Mouse (Mus musculus) hematopoietic stem cell, adult 5-6 weeks (primary cell): ENCODE results near the gene Oaz3. TPM values are rescaled to one million over a fixed set of nuclear protein-coding genes. Genes with fewer than 3 reads are reported as not detected.

ENCODE experiments used
- ATAC-seq, 2 experiments: fragments of 125-278 bp in 1 of 2; replicated peaks in 1 of 2; 2 replicates each; pipeline ENCODE4 v1.8.0; 2016 to 2017; ENCODE audit warnings: inconsistent platforms in 2 of 2, mild to moderate bottlenecking in 2 of 2, moderate number of reproducible peaks in 2 of 2, low read depth in 1 of 2, moderate TSS enrichment in 1 of 2; ENCODE audit not compliant: low FRiP score in 2 of 2, poor library complexity in 2 of 2, severe bottlenecking in 2 of 2, insufficient read depth in 1 of 2, low TSS enrichment in 1 of 2
- total RNA-seq: library from RNA; stranded (forward); fragments of 172-1452, 232-1000 nt; gene quantifications from 2 replicates; pipeline ENCODE4 v1.2.3, GENCODE M21; 2017

The Oaz3 gene
- total RNA-seq: 0.25 TPM in 1 of 2 replicates, not detected in the other

- peak; percentile 1 to 3; a peak in 1 of 4 replicates for ATAC-seq
Observed at GRCm38 (mm10) chr3:94443597-94443964, at the start of gene Oaz3. Gene Oaz3 (minus strand): TSS chr3:94443915.

- ATAC-seq: no peak
Observed at GRCm38 (mm10) chr3:94487581-94487980, 43.9 kb upstream of the Oaz3 start.

GRCm38 (mm10) chr3:94485922-94486321 lies 42.2 kb upstream of the Oaz3 start:
- ATAC-seq: no peak

GRCm38 (mm10) chr3:94483790-94484439 lies 40.2 kb upstream of the Oaz3 start:
- no peak for ATAC-seq

GRCm38 (mm10) chr3:94482764-94483385 lies 39.2 kb upstream of the Oaz3 start:
- peak; percentile 6 to 41; a peak in 1 of 4 replicates for ATAC-seq

GRCm38 (mm10) chr3:94481429-94481828 lies 37.7 kb upstream of the Oaz3 start:
- ATAC-seq: no peak

- ATAC-seq: no peak
Observed at GRCm38 (mm10) chr3:94480291-94480884, 36.7 kb upstream of the Oaz3 start, which contains the start of gene Riiad1. Gene Riiad1 (minus strand): TSS chr3:94480341.

GRCm38 (mm10) chr3:94479564-94479963 lies 35.8 kb upstream of the Oaz3 start:
- 0 out of 4 replicates have a peak, but pooled peaks of 1 of the 2 experiments have one; percentile 29 for ATAC-seq

- no peak for ATAC-seq
Observed at GRCm38 (mm10) chr3:94478591-94479169, 35.0 kb upstream of the Oaz3 start.

GRCm38 (mm10) chr3:94477981-94478422 lies 34.3 kb upstream of the Oaz3 start, which contains the start of gene Celf3:
Gene Celf3 (plus strand): TSS chr3:94478295.
- no peak for ATAC-seq

- no peak for ATAC-seq
Observed at GRCm38 (mm10) chr3:94477444-94477843, 33.7 kb upstream of the Oaz3 start.

- no peak for ATAC-seq
Observed at GRCm38 (mm10) chr3:94476301-94477035, 32.8 kb upstream of the Oaz3 start.

- no peak for ATAC-seq
Observed at GRCm38 (mm10) chr3:94473567-94474232, 30.0 kb upstream of the Oaz3 start.

GRCm38 (mm10) chr3:94473115-94473505 lies 29.4 kb upstream of the Oaz3 start:
- no peak for ATAC-seq

- no peak for ATAC-seq
Observed at GRCm38 (mm10) chr3:94472447-94473114, 28.9 kb upstream of the Oaz3 start.

- ATAC-seq: peak in 1 of 2 experiments; percentile 47; a peak in 1 of 4 replicates
Observed at GRCm38 (mm10) chr3:94468931-94469330, 25.2 kb upstream of the Oaz3 start.
